Mouse (Mus musculus) olfactory bulb, adult 2 months (tissue): ENCODE data around the gene Impdh2.

Experiments used
- CTCF ChIP-seq: fragments of 200-500 bp; IDR thresholded peaks from 2 replicates; pipeline ENCODE4 v1.5.1; 2012; ENCODE audit warnings: low read depth, mild to moderate bottlenecking, low read length, moderate library complexity; ENCODE audit not compliant: insufficient read depth
- POLR2A ChIP-seq: fragments of 200-500 bp; IDR thresholded peaks from 2 replicates; pipeline ENCODE4 v1.6.1; 2012; ENCODE audit warnings: mild to moderate bottlenecking, low read depth, low read length, moderate library complexity; ENCODE audit not compliant: insufficient read depth

DNA sequence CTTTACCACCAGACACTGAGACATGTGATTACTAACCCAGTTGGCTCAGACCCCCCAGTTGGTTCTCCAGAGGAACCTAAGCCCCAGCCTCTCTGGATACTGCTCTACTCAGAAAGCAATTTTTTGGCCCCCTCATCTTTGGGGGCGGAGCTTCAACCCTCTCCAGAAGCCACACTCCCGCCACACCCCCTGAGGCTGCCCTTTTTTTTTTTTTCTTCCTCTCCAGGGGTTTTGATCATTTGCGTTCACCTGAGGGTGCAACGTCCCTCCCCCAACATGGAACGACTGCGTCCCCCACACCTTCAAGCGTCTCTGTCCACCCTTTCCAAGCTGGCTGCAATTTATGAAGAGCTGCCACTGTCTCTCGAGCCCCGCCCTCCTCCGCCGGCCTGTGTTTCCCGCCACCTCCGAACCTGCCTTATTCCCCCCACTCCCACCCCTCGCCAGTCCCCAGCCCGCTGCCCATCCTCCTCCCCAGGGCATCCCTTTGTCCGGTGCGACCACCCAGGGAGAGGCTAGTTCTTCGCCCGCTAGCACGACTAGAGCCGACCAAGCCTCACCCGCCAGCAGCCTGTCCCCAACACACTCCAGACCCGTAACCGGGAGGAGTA lies 18.0 kb downstream of the Impdh2 start:
- no peak for TF ChIP-seq CTCF
- no peak for TF ChIP-seq POLR2A
